Mouse (Mus musculus) forebrain, embryonic 11.5 days (tissue): Measurements from ENCODE around the gene Arpc4. TPM values are rescaled to one million over a fixed set of nuclear protein-coding genes. Genes with fewer than 3 reads are reported as not detected.

Experiments used
- ATAC-seq: fragments of 200-750 bp; cut with Nextera tagmentation; replicated peaks from 2 replicates; pipeline ENCODE4 v1.8.0; 2017; ENCODE audit warnings: moderate TSS enrichment; ENCODE audit not compliant: low FRiP score
- DNase-seq: peaks from one replicate; pipeline ENCODE4 v3.0.0-alpha.2; 2017; ENCODE audit warnings: low spot score
- H3K27ac ChIP-seq: fragments of 300-500 bp; sonication (generic); 2 replicates; pipeline ENCODE4 v1.5.1; 2014; ENCODE audit warnings: low read depth, low read length
- H3K27me3 ChIP-seq: fragments of 300-500 bp; sonication (generic); 2 replicates; pipeline ENCODE4 v1.6.1; 2014; ENCODE audit warnings: mild to moderate bottlenecking, low read length, mixed read lengths; ENCODE audit not compliant: control insufficient read depth, insufficient read depth
- H3K36me3 ChIP-seq: fragments of 300-500 bp; sonication (generic); 2 replicates; pipeline ENCODE4 v1.6.1; 2014; ENCODE audit warnings: mild to moderate bottlenecking, low read length, moderate library complexity, mixed read lengths; ENCODE audit not compliant: control insufficient read depth, insufficient read depth
- H3K4me1 ChIP-seq: fragments of 300-500 bp; sonication (generic); replicated peaks from 2 replicates; pipeline ENCODE4 v1.6.1; 2014; ENCODE audit warnings: low read length, mixed read lengths; ENCODE audit not compliant: control insufficient read depth, insufficient read depth
- H3K4me2 ChIP-seq: fragments of 300-500 bp; sonication (generic); 2 replicates; pipeline ENCODE4 v1.6.1; 2014; ENCODE audit warnings: low read depth, mild to moderate bottlenecking, low read length, moderate library complexity, mixed read lengths; ENCODE audit not compliant: severe bottlenecking
- H3K4me3 ChIP-seq: fragments of 300-500 bp; sonication (generic); 2 replicates; pipeline ENCODE4 v1.5.1; 2014; ENCODE audit warnings: low read depth, low read length
- H3K9ac ChIP-seq: fragments of 300-500 bp; sonication (generic); 2 replicates; pipeline ENCODE4 v1.6.1; 2014; ENCODE audit warnings: low read length
- H3K9me3 ChIP-seq: fragments of 300-500 bp; sonication (generic); 2 replicates; pipeline ENCODE4 v1.6.1; 2016; ENCODE audit warnings: low read length, mixed read lengths; ENCODE audit not compliant: control insufficient read depth
- WGBS: fragments of 180-500 bp; shearing (Covaris S2); extraction: QIAGEN DNeasy Blood & Tissue Kit; methylation state at CpG from one replicate; pipeline ENCODE4 v1.1.7; 2014; 5-methylcytosine and 5-hydroxymethylcytosine counted together
- polyA plus RNA-seq: library from polyadenylated mRNA; unstranded; fragments of >200 nt; fragmentation: Nextera tagmentation; extraction: Ambion mirVana; gene quantifications from 2 replicates; pipeline ENCODE4 v1.2.1, GENCODE M21; 2014

Gene Arpc4
- polyA plus RNA-seq, 1 experiment from 2014 or later, result 180 TPM

- no peak overlapping the region for H3K4me2 ChIP-seq
- DNase-seq (no peak), ATAC-seq (no peak)
- no peak overlapping the region for H3K27ac ChIP-seq
- no peak overlapping the region for H3K9ac ChIP-seq
- H3K27me3 ChIP-seq, result no peaks in the 10 kb centered on the region
- H3K36me3 ChIP-seq, result no peaks in the 10 kb centered on the region
- no peaks in the 10 kb centered on the region for H3K9me3 ChIP-seq
- H3K4me3 ChIP-seq, result no peak overlapping the region
- peaks cover 6% of the 10 kb centered on the region; the same call in 1 of the 2 replicates for H3K4me1 ChIP-seq
- 91% methylated on average over 6 of the region's 6 CpGs for WGBS
These were observed 36.3 kb upstream of the Arpc4 start for GRCm38 (mm10) chr6:113341574-113341973.

- 51% methylated on average over 4 of the region's 7 CpGs for WGBS
- no peak overlapping the region for H3K4me3 ChIP-seq
- no peak for ATAC-seq
- H3K27me3 ChIP-seq, result no peaks in the 10 kb centered on the region
- H3K4me1 ChIP-seq, result peaks cover 6% of the 10 kb centered on the region; the same call in 1 of the 2 replicates
- H3K4me2 ChIP-seq, result no peak overlapping the region
- no peak for DNase-seq
- no peak overlapping the region for H3K9ac ChIP-seq
- no peaks in the 10 kb centered on the region for H3K36me3 ChIP-seq
- H3K9me3 ChIP-seq, result no peaks in the 10 kb centered on the region
- no peak overlapping the region for H3K27ac ChIP-seq
These were observed 35.6 kb upstream of the Arpc4 start for GRCm38 (mm10) chr6:113342297-113342696.

GRCm38 (mm10) chr6:113343177-113344092 lies 34.5 kb upstream of the Arpc4 start, which contains the start of gene Camk1:
Gene Camk1 (minus strand): TSS chr6:113343984.
- Histone ChIP-seq H3K27me3 (no peaks in the 10 kb centered on the region), H3K36me3 (no peaks in the 10 kb centered on the region), H3K4me2 (peak within 1 kb of the TSS; percentile 64), H3K27ac (no peak within 1 kb of the TSS), H3K4me3 (peak within 1 kb of the TSS; percentile 42), H3K4me1 (peaks cover 6% of the 10 kb centered on the region; the same call in 1 of the 2 replicates), H3K9ac (peak within 1 kb of the TSS; percentile 83), H3K9me3 (no peaks in the 10 kb centered on the region)
- WGBS, result 15% methylated on average over 32 of the region's 32 CpGs
- DNase-seq (peak; percentile 78), ATAC-seq (peak; percentile 86)

GRCm38 (mm10) chr6:113344321-113344720 lies 33.6 kb upstream of the Arpc4 start:
- 67% methylated on average over 2 of the region's 2 CpGs for WGBS
- DNase-seq (no peak), ATAC-seq (no peak)
- Histone ChIP-seq H3K27me3 (no peaks in the 10 kb centered on the region), H3K9ac (peak overlapping the region; percentile 83; the same call in 1 of the 2 replicates), H3K4me3 (0 out of 2 replicates have a peak overlapping the region, but pooled peaks have one; percentile 42), H3K4me2 (peak overlapping the region; percentile 64; the same call in 1 of the 2 replicates), H3K27ac (no peak overlapping the region), H3K4me1 (peaks cover 6% of the 10 kb centered on the region; the same call in 1 of the 2 replicates), H3K9me3 (no peaks in the 10 kb centered on the region), H3K36me3 (no peaks in the 10 kb centered on the region)

- ATAC-seq (no peak), DNase-seq (no peak)
- Histone ChIP-seq H3K36me3 (no peaks in the 10 kb centered on the region), H3K4me1 (peaks cover 6% of the 10 kb centered on the region; the same call in 1 of the 2 replicates), H3K9ac (no peak overlapping the region), H3K4me2 (no peak overlapping the region), H3K4me3 (no peak overlapping the region), H3K27me3 (no peaks in the 10 kb centered on the region), H3K27ac (no peak overlapping the region), H3K9me3 (no peaks in the 10 kb centered on the region)
- WGBS, result 74% methylated on average over 4 of the region's 4 CpGs
These were observed 31.0 kb upstream of the Arpc4 start for GRCm38 (mm10) chr6:113346897-113347296.

- H3K4me2 ChIP-seq, result no peak overlapping the region
- H3K4me1 ChIP-seq, result no peaks in the 10 kb centered on the region
- H3K9ac ChIP-seq, result no peak overlapping the region
- no peak overlapping the region for H3K4me3 ChIP-seq
- ATAC-seq (no peak), DNase-seq (no peak)
- H3K36me3 ChIP-seq, result no peaks in the 10 kb centered on the region
- no peaks in the 10 kb centered on the region for H3K27me3 ChIP-seq
- no peaks in the 10 kb centered on the region for H3K9me3 ChIP-seq
- no peak overlapping the region for H3K27ac ChIP-seq
These were observed 27.4 kb upstream of the Arpc4 start for GRCm38 (mm10) chr6:113350538-113350937.

- WGBS, result 90% methylated on average over 1 of the region's 1 CpGs
- Histone ChIP-seq H3K4me2 (no peak overlapping the region), H3K9me3 (no peaks in the 10 kb centered on the region)
These were observed 26.8 kb upstream of the Arpc4 start for GRCm38 (mm10) chr6:113351161-113351560.

GRCm38 (mm10) chr6:113351653-113352052 lies 26.3 kb upstream of the Arpc4 start:
- ATAC-seq (no peak), DNase-seq (no peak)
- 65% methylated on average over 10 of the region's 10 CpGs for WGBS
- no peak overlapping the region for H3K4me2 ChIP-seq
- no peaks in the 10 kb centered on the region for H3K27me3 ChIP-seq
- no peaks in the 10 kb centered on the region for H3K4me1 ChIP-seq
- no peak overlapping the region for H3K9ac ChIP-seq
- H3K36me3 ChIP-seq, result no peaks in the 10 kb centered on the region
- H3K27ac ChIP-seq, result no peak overlapping the region
- no peak overlapping the region for H3K4me3 ChIP-seq
- H3K9me3 ChIP-seq, result no peaks in the 10 kb centered on the region

More at GRCm38 (mm10) chr6:113351161-113351560, 26.8 kb upstream of the Arpc4 start:
- no peak overlapping the region for H3K27ac ChIP-seq
- H3K9ac ChIP-seq, result no peak overlapping the region
- H3K36me3 ChIP-seq, result no peaks in the 10 kb centered on the region
- no peaks in the 10 kb centered on the region for H3K4me1 ChIP-seq
- H3K27me3 ChIP-seq, result no peaks in the 10 kb centered on the region
- no peak overlapping the region for H3K4me3 ChIP-seq
- ATAC-seq (no peak), DNase-seq (no peak)
